Mouse (Mus musculus): ENCODE data around the gene Ramp3. TPM values are rescaled to one million over a fixed set of nuclear protein-coding genes. Genes with fewer than 3 reads are reported as not detected.

Gene Ramp3
- polyA plus RNA-seq, 1 experiment from 2014 or later = 7.8 TPM

DNA sequence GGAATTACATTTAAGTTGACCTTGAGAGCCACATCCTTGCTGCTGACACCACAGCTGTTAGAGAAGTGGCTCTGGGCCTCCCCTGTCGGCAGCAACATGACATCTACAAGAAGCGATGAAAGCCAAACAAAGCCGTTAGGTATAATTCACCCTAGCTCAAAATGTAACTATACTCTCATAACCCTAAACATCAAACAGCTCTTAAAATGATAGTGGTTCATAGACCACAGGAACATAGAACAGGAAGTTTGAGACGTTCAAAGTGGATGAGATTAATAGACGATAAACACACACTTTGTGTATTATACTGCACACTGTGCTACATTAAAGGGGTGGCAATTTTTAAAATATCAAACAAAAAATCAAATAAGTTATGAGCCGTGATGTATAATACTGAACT lies 46.5 kb downstream of the Ramp3 start:
- Histone ChIP-seq H3K36me3 (no peaks in the 10 kb centered on the region), H3K4me2 (replicated peaks) (no peak overlapping the region), H3K27me3 (no peaks in the 10 kb centered on the region), H3K9ac (no peak overlapping the region), H3K4me3 (no peak overlapping the region), H3K9me3 (0 out of 2 replicates have a peak, but pooled peaks cover 5% of the 10 kb centered on the region), H3K4me1 (no peaks in the 10 kb centered on the region), H3K27ac (no peak overlapping the region)
- no peak for ATAC-seq (ENCODE audit: low FRiP score, low read depth)
- WGBS = 80% methylated on average over 6 of the region's 6 CpGs

DNA sequence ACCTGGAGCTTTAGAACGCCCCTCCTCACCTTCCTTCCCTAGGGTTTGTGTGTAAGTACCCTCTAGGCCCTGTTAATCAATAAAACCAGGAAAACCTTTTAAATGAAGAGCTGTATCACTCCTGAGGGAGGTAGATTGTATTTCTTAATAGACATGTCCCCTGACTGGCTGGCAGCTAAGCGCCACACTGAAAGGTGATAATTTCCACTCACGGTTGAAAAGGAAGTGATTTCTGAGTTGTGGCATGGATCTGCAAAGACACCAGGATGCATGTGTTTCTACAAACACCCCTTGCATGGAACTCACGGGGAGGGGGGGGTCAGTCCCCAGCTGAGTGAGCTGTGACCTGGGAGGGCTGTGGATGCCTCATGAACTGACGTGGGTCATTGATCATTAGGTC lies 47.2 kb downstream of the Ramp3 start:
- no peaks in the 10 kb centered on the region for H3K36me3 ChIP-seq
- H3K27ac ChIP-seq = no peak overlapping the region
- no peak overlapping the region for H3K9ac ChIP-seq
- no peaks in the 10 kb centered on the region for H3K27me3 ChIP-seq
- WGBS = 67% methylated on average over 5 of the region's 5 CpGs
- H3K4me3 ChIP-seq = no peak overlapping the region
- ATAC-seq (ENCODE audit: low FRiP score, low read depth) = no peak
- no peak overlapping the region for H3K4me2 ChIP-seq (replicated peaks)
- 0 out of 2 replicates have a peak, but pooled peaks cover 5% of the 10 kb centered on the region for H3K9me3 ChIP-seq
- no peaks in the 10 kb centered on the region for H3K4me1 ChIP-seq

DNA sequence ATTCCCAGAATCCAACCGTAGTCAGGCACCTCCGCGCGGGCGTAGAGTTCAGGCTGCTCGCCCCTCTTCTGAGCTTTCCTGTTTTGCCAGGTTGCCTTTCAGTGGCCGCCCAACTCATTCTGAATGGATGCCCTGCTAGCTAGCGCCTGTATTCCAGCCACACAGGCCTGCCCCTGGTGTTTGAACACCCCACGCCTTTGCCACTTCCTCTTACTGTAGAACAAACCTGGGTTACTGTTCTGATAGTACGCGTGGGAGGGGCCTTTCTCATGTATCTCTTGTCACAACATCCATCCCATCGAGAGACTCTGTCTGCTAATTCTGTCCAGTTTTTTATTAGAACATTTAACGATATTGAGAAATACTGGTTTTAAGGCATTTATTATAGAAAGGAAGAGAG lies 48.5 kb downstream of the Ramp3 start:
- 92% methylated on average over 13 of the region's 13 CpGs for WGBS

DNA sequence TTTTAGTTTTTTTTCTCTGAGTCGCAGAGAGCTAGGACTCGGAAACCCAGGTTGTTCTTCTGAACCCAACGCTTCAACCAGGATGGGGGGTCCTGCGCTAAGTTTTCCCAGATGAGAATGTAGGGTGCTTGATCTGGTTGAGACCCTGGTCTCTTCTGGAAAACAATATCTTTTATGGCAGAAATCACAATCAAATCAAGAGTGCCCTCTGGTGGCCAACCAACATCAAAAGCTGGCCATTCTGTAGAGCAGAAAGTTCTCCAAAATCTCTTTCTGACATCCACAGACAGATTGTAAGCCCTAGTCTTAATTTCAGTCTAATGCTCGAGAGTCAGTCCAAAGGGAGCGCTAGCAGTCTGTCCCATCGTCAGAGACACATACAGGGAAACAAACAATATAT lies 50.1 kb downstream of the Ramp3 start:
- H3K27ac ChIP-seq = no peak overlapping the region
- no peak overlapping the region for H3K4me3 ChIP-seq
- no peaks in the 10 kb centered on the region for H3K27me3 ChIP-seq
- H3K9ac ChIP-seq = no peak overlapping the region
- 92% methylated on average over 7 of the region's 7 CpGs for WGBS
- H3K9me3 ChIP-seq = 0 out of 2 replicates have a peak, but pooled peaks cover 5% of the 10 kb centered on the region
- ATAC-seq (ENCODE audit: low FRiP score, low read depth) = no peak
- no peaks in the 10 kb centered on the region for H3K4me1 ChIP-seq
- no peak overlapping the region for H3K4me2 ChIP-seq (replicated peaks)
- no peaks in the 10 kb centered on the region for H3K36me3 ChIP-seq

More for the DNA sequence above, 48.5 kb downstream of the Ramp3 start:
- Histone ChIP-seq H3K4me2 (replicated peaks) (no peak overlapping the region), H3K9me3 (0 out of 2 replicates have a peak, but pooled peaks cover 5% of the 10 kb centered on the region), H3K4me3 (no peak overlapping the region), H3K4me1 (no peaks in the 10 kb centered on the region), H3K9ac (no peak overlapping the region), H3K27me3 (no peaks in the 10 kb centered on the region), H3K36me3 (no peaks in the 10 kb centered on the region), H3K27ac (no peak overlapping the region)
- ATAC-seq (ENCODE audit: low FRiP score, low read depth) = no peak

DNA sequence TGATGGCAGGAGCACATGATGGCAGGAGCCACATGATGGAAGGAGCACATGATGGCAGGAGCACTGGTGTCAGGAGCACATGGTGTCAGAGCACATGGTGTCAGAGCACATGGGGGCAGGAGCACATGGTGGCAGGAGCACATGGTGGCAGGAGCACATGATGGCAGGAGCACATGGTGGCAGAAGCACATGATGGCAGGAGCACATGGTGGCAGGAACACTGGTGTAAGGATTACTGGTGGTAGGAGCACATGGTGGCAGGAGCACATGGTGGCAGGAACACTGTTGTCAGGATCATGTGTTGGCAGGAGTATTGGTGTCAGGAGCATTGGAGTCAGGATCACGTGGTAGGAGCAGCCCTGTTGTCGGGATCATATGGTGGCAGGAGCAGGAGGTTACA lies 52.1 kb downstream of the Ramp3 start:
- Histone ChIP-seq H3K9ac (no peak overlapping the region), H3K4me3 (no peak overlapping the region), H3K4me1 (no peaks in the 10 kb centered on the region), H3K4me2 (replicated peaks) (no peak overlapping the region), H3K27me3 (no peaks in the 10 kb centered on the region), H3K9me3 (0 out of 2 replicates have a peak, but pooled peaks cover 5% of the 10 kb centered on the region), H3K36me3 (no peaks in the 10 kb centered on the region), H3K27ac (no peak overlapping the region)
- ATAC-seq (ENCODE audit: low FRiP score, low read depth) = no peak
- WGBS = 80% methylated on average over 2 of the region's 2 CpGs

DNA sequence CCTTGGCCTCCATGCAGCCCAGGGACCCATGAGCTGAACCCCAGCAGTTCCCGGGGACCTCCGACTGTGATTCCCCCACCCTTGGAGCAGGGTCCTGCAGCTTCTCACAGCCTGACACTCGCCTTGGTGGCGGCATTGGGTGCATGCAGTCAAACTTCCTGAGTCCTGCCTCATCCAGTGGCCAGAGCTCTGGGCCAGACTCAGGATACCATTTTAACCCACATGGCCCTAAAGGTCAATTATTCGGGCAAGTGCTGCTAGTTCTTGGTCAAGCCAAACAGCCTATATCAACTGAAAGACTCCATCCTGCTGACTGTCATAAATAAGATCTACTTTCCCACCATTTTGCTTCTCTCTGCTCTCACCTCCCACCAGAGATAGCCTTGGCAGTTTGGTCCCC lies 62.4 kb downstream of the Ramp3 start:
- WGBS = 87% methylated on average over 5 of the region's 5 CpGs
- Histone ChIP-seq H3K27me3 (no peaks in the 10 kb centered on the region), H3K27ac (no peak overlapping the region), H3K4me3 (no peak overlapping the region), H3K4me2 (replicated peaks) (no peak overlapping the region), H3K9me3 (no peaks in the 10 kb centered on the region), H3K4me1 (no peaks in the 10 kb centered on the region), H3K36me3 (no peaks in the 10 kb centered on the region), H3K9ac (no peak overlapping the region)
- ATAC-seq (ENCODE audit: low FRiP score, low read depth) = no peak

DNA sequence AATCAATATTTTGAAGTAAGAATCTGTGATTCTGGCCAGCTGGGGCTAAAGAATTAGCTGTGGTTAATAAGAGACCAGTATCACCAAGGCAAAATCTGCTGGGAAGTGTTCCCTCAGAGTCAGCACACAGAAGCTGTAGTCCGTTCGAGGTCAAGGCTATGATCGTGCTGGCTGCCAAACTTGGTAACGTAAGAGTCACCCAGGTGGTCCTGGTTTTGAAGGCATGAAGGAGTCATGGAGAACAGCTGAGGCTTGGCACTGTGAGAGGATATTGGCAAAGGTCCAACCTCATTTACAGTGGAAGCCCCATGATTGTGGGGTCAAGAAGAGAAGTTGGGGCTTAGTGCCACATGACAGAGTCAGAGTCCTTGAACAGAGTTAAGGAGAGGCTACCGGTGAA lies 68.6 kb downstream of the Ramp3 start:
- H3K27me3 ChIP-seq = no peaks in the 10 kb centered on the region
- no peaks in the 10 kb centered on the region for H3K36me3 ChIP-seq
- no peak overlapping the region for H3K27ac ChIP-seq
- H3K9me3 ChIP-seq = no peaks in the 10 kb centered on the region
- no peaks in the 10 kb centered on the region for H3K4me1 ChIP-seq
- H3K4me2 ChIP-seq (replicated peaks) = no peak overlapping the region
- H3K9ac ChIP-seq = no peak overlapping the region
- WGBS = 81% methylated on average over 5 of the region's 5 CpGs
- no peak overlapping the region for H3K4me3 ChIP-seq
- no peak for ATAC-seq (ENCODE audit: low FRiP score, low read depth)

Other genes with a start within 250 kb of the Ramp3 start
- gene Ppia, start 243.1 kb upstream of the Ramp3 start, polyA plus RNA-seq (2015; fragmentation: Nextera tagmentation; extraction: Ambion mirVana) = 4,950 and 5,155 TPM in 2 replicates
- gene H2afv, start 214.1 kb upstream of the Ramp3 start, polyA plus RNA-seq (2015; fragmentation: Nextera tagmentation; extraction: Ambion mirVana) = 657 and 704 TPM in 2 replicates
- gene Purb, start 182.6 kb upstream of the Ramp3 start, polyA plus RNA-seq (2015; fragmentation: Nextera tagmentation; extraction: Ambion mirVana) = 30.5 and 32.1 TPM in 2 replicates
- gene Myo1g, start 137.6 kb upstream of the Ramp3 start, polyA plus RNA-seq (2015; fragmentation: Nextera tagmentation; extraction: Ambion mirVana) = 1.5 and 2.1 TPM in 2 replicates
- gene Ccm2, start 111.6 kb upstream of the Ramp3 start, polyA plus RNA-seq (2015; fragmentation: Nextera tagmentation; extraction: Ambion mirVana) = 99.0 and 102 TPM in 2 replicates
- gene Nacad, start 52.5 kb upstream of the Ramp3 start, polyA plus RNA-seq (2015; fragmentation: Nextera tagmentation; extraction: Ambion mirVana) = 1.2 and 2.5 TPM in 2 replicates
- gene Tbrg4, start 32.5 kb upstream of the Ramp3 start, polyA plus RNA-seq (2015; fragmentation: Nextera tagmentation; extraction: Ambion mirVana) = 33.1 and 37.7 TPM in 2 replicates
- gene Wap, start 19.9 kb upstream of the Ramp3 start, polyA plus RNA-seq (2015; fragmentation: Nextera tagmentation; extraction: Ambion mirVana) = not detected in 2 replicates
- not detected in 2 replicates for gene Gm11983, start 179.1 kb downstream of the Ramp3 start, polyA plus RNA-seq (2015; fragmentation: Nextera tagmentation; extraction: Ambion mirVana)